ENCODE assay signal across 8 mouse cellular contexts in genomic region chr11:51858528-51859051, GRCm38 (mm10). TPM values are rescaled to one million over a fixed set of nuclear protein-coding genes. Genes with fewer than 3 reads are reported as not detected.
DNase-seq lines count a peak whose midpoint lies in the region; ATAC-seq and TF ChIP-seq lines count a peak whose summit lies in the region.

No protein-coding gene starts in this region.

- TF ChIP-seq EP300 in liver, postnatal 0 days (IDR thresholded peaks at IDR 0.05; ENCODE audit: low read depth) = no peak

- H3K9me3 ChIP-seq in forebrain, embryonic 14.5 days (replicated peaks; ENCODE audit: control insufficient read depth, low read length) = no peaks in the 10 kb centered on the region
- no peaks in the 10 kb centered on the region for H3K9me3 ChIP-seq in liver, postnatal 0 days (ENCODE audit: low read length)
- H3K9me3 ChIP-seq in neural tube, embryonic 14.5 days (ENCODE audit: control insufficient read depth, low read length) = no peaks in the 10 kb centered on the region

- peak overlapping the region; percentile 80 for H3K9ac ChIP-seq in forebrain, embryonic 14.5 days (ENCODE audit: low read length)
- peak overlapping the region; percentile 95 for H3K9ac ChIP-seq in liver, postnatal 0 days (replicated peaks)
- peak overlapping the region; percentile 67; the same call in 1 of the 2 replicates for H3K9ac ChIP-seq in neural tube, embryonic 14.5 days (replicated peaks; ENCODE audit: low read depth, low read length)

- WGBS in forebrain, embryonic 14.5 days = under 1% methylated on average over 26 of the region's 28 CpGs
- under 1% methylated on average over 26 of the region's 28 CpGs for WGBS in liver, postnatal 0 days (ENCODE audit: insufficient replicate concordance)
- 3% methylated on average over 24 of the region's 28 CpGs for WGBS in neural tube, embryonic 14.5 days

- intact Hi-C loops in heart, postnatal 25 days (cut with DNase I) = loop anchor here (2.0 kb wide), 2 partner anchors 38 to 108 kb away; partner anchors contain the start of gene Cdkn2aipnl

- no peaks in the 10 kb centered on the region for H3K36me3 ChIP-seq in forebrain, embryonic 14.5 days (ENCODE audit: control insufficient read depth, insufficient read depth, low read length)
- H3K36me3 ChIP-seq in liver, postnatal 0 days (replicated peaks; ENCODE audit: insufficient read depth, low read length) = no peaks in the 10 kb centered on the region
- H3K36me3 ChIP-seq in neural tube, embryonic 14.5 days (ENCODE audit: control insufficient read depth, insufficient read depth, low read length) = no peaks in the 10 kb centered on the region

- H3K27me3 ChIP-seq in forebrain, embryonic 14.5 days (replicated peaks; ENCODE audit: control insufficient read depth, insufficient read depth, low read length) = 0 out of 2 replicates have a peak, but pooled peaks cover 9% of the 10 kb centered on the region
- H3K27me3 ChIP-seq in liver, postnatal 0 days (ENCODE audit: insufficient read depth, low read length) = peaks cover 6% of the 10 kb centered on the region; the same call in 1 of the 2 replicates
- H3K27me3 ChIP-seq in neural tube, embryonic 14.5 days (ENCODE audit: control insufficient read depth, insufficient read depth, low read length) = peaks cover 13% of the 10 kb centered on the region

- H3K27ac ChIP-seq in forebrain, embryonic 14.5 days (ENCODE audit: low read depth, low read length) = no peak overlapping the region
- H3K27ac ChIP-seq in liver, postnatal 0 days (ENCODE audit: low read depth) = peak overlapping the region; percentile 95
- no peak overlapping the region for H3K27ac ChIP-seq in neural tube, embryonic 14.5 days (ENCODE audit: low read depth, low read length)

- H3K4me2 ChIP-seq in forebrain, embryonic 14.5 days (ENCODE audit: low read length) = peak overlapping the region; percentile 100
- peak overlapping the region; percentile 99 for H3K4me2 ChIP-seq in liver, postnatal 0 days (ENCODE audit: low read depth, low read length)
- peak overlapping the region; percentile 100 for H3K4me2 ChIP-seq in neural tube, embryonic 14.5 days (ENCODE audit: low read depth, low read length)

- peak; percentile 32 for ATAC-seq in CD4-positive, CD25-positive, alpha-beta regulatory T cell, adult 4 months
- ATAC-seq in cerebellum, adult (ENCODE audit: insufficient number of reproducible peaks, low FRiP score, low TSS enrichment) = peak; percentile 41; the same call in 1 of the 2 replicates
- 0 out of 2 replicates have a peak, but pooled peaks have one; percentile 4 for ATAC-seq in forebrain, embryonic 14.5 days
- ATAC-seq in liver, postnatal 0 days = no peak
- peak; percentile 19; the same call in 1 of the 2 replicates for ATAC-seq in neural tube, embryonic 14.5 days (ENCODE audit: low read depth)

- no peak for TF ChIP-seq CTCF in liver, postnatal 0 days (IDR thresholded peaks at IDR 0.05; ENCODE audit: low read depth)

- peak overlapping the region; percentile 57 for H3K4me3 ChIP-seq in forebrain, embryonic 14.5 days (ENCODE audit: low read depth, low read length)
- peak overlapping the region; percentile 89 for H3K4me3 ChIP-seq in liver, postnatal 0 days (ENCODE audit: low read depth, low read length)
- H3K4me3 ChIP-seq in neural tube, embryonic 14.5 days (ENCODE audit: low read depth, low read length) = peak overlapping the region; percentile 62

- peak; percentile 56 for DNase-seq in forebrain, embryonic 14.5 days (ENCODE audit: low spot score)
- peak; percentile 85 for DNase-seq in heart, postnatal 25 days (ENCODE audit: low spot score)
- DNase-seq in layer of hippocampus, adult 18-20 months (ENCODE audit: low spot score in 2 of 2) = peak; percentile 64 to 81
- DNase-seq in liver, postnatal 0 days = peak; percentile 61
- DNase-seq in testis, postnatal 14 days (ENCODE audit: low spot score) = peak; percentile 82

- peaks cover 9% of the 10 kb centered on the region for H3K4me1 ChIP-seq in forebrain, embryonic 14.5 days (ENCODE audit: control insufficient read depth, insufficient read depth, low read length)
- peaks cover 20% of the 10 kb centered on the region for H3K4me1 ChIP-seq in liver, postnatal 0 days (ENCODE audit: insufficient read depth)
- H3K4me1 ChIP-seq in neural tube, embryonic 14.5 days (ENCODE audit: control insufficient read depth, insufficient read depth, low read length) = peaks cover 19% of the 10 kb centered on the region; the same call in 1 of the 2 replicates

RNA-seq across cellular contexts. Expression of gene Jade2, which starts 1.1 kb away (rescaled TPM):
- 10 to 100 TPM; 19.9 to 27.8 TPM for polyA plus RNA-seq in CD4-positive, CD25-positive, alpha-beta regulatory T cell, adult 4 months (2017; shearing (Covaris generic))
- polyA plus RNA-seq in forebrain, embryonic 14.5 days (2014; fragmentation: Nextera tagmentation; extraction: Ambion mirVana) = 0.20 and 0.23 TPM in 2 replicates
- 1 to 10 TPM; 6.5 to 8.8 TPM for total RNA-seq in heart, postnatal 25 days (2021)
- 10 to 100 TPM; 54.5 to 60.0 TPM for total RNA-seq in layer of hippocampus, adult 18-20 months (2021)
- 0.86 and 1.0 TPM in 2 replicates for polyA plus RNA-seq in liver, postnatal 0 days (2015; fragmentation: Nextera tagmentation; extraction: Ambion mirVana)
- 0.44 and 0.52 TPM in 2 replicates for polyA plus RNA-seq in neural tube, embryonic 14.5 days (2014; fragmentation: Nextera tagmentation; extraction: Ambion mirVana)

Comparison
In these comparisons a context has a peak if more than half of its experiments do, and no peak if none do; other contexts are left out.
1. RNA of gene Jade2, which starts 1.1 kb away (polyA plus RNA-seq): 19.9 to 27.8 TPM in CD4-positive, CD25-positive, alpha-beta regulatory T cell, adult 4 months; 0.86 to 1.0 TPM in liver, postnatal 0 days, 0.44 to 0.52 TPM in neural tube, embryonic 14.5 days and 0.20 to 0.23 TPM in forebrain, embryonic 14.5 days; every median in the first group is over 10 times any median in the second.
2. Peak in every context shown above with its lines, with median percentiles within 50 percentile points of each other: DNase-seq, H3K4me2 ChIP-seq, H3K4me3 ChIP-seq and H3K9ac ChIP-seq.